Mouse (Mus musculus): ENCODE data around the gene Msi2.

Gene Msi2

GRCm38 (mm10) chr11:88485987-88486386, 232.3 kb downstream of the Msi2 start:
- peak; percentile 52 for DNase-seq (ENCODE audit: low read depth, low spot score)

DNA sequence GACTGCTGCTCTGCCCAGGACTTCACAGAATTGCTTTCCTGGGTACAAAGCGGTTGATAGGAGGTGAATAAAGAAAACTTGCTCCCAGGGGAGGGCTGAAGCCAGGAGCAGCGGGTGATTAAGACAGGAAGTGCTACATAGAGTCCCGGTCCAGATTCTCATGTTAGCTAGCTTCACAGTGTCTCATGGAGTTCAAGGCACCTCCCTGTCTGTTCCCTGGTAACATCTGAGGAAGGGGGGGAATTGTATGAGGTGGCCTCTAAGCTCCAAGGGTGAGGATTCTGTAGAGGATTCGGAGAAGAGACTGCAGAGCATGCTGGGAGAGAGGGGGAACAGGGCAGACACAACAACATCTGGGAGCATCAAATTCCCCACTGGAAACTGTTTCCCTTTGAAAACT, 233.2 kb downstream of the Msi2 start:
- DNase-seq (ENCODE audit: low read depth, low spot score): no peak

GRCm38 (mm10) chr11:88484047-88484446, 234.3 kb downstream of the Msi2 start:
- no peak for DNase-seq (ENCODE audit: low read depth, low spot score)

GRCm38 (mm10) chr11:88482636-88483035, 235.7 kb downstream of the Msi2 start:
- DNase-seq (ENCODE audit: low read depth, low spot score): no peak

GRCm38 (mm10) chr11:88482236-88482635, 236.1 kb downstream of the Msi2 start:
- DNase-seq (ENCODE audit: low read depth, low spot score): no peak

GRCm38 (mm10) chr11:88481602-88482161, 236.6 kb downstream of the Msi2 start:
- no peak for DNase-seq (ENCODE audit: low read depth, low spot score)

DNA sequence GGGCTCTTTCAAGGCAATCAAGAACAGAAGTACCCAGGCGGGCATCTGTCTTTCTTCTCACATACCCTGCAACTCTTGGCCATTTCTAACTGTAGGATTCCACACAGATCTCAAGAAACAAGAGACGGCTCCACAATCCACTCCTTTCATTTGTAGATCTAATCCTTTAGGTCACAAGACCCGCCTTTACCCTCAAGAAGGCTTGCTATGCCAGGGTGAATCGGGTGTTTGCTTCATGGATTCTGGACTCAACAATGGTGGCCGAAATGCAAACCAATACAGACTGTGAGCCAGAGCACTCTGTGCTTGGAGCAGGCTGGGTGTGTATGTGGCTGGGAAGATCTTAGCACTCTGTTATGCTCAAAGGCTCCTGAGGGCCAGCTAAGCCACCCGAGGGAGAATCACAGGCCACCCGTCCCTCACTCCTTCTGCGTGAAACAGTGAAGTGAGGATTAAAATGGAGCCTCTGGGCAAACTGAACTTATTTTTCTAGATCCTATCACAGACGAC, 237.2 kb downstream of the Msi2 start:
- no peak for DNase-seq (ENCODE audit: low read depth, low spot score)

DNA sequence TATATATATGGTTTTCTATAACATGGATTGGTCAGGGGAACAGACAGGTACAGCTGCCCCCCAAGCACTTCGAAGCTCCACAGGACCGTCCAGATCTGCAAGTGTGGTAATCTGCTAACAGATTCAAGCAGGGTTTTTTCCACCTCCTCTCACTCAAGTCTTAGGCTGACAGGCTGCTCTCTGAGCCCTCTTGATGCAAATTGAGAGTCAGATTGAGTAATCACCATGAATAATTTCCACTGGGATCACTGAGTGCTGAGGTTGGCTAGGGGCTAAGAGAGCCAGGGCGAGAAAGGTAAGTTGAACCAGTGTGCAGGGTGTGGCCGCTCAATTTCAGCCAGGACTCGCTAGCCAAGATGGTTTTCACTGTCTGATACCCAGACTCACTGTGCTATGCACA, 238.8 kb downstream of the Msi2 start:
- no peak for DNase-seq (ENCODE audit: low read depth, low spot score)

GRCm38 (mm10) chr11:88474889-88475440, 243.3 kb downstream of the Msi2 start:
- DNase-seq (ENCODE audit: low read depth, low spot score): no peak

- DNase-seq (ENCODE audit: low read depth, low spot score): no peak
These were observed 245.6 kb downstream of the Msi2 start for GRCm38 (mm10) chr11:88472731-88473130.

DNA sequence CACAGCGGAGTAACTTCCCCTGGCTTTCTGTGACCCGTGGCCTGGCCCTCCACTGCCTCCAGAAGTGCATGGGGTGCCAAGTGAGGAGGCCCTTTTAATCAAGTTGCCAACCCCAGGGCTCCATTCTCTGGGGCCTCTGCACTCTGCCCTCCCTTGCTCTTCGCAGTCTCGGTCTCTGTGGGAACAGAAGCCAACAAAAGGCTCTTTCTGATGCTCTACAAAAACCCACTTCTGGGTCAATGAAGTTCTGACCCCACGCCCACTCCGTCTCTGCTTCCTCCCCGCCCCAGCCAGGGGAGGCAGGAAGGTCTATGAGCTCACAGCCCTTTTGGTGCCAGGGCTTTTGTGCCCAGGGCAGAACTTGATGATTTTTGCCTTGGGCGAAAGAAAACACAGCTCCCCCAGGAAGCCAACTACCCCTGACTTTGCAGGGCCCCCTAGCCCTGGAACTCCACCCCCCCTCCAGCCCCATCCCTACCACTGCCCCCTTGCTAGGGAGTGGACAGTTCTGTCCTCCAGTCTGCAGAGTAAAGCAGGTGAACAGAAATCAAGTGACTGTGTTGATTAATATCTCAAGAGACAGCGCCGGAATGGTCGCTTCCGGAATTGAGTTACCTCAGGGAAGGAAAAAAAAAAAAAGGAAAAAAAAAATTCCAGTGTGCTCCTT, 246.2 kb downstream of the Msi2 start:
- DNase-seq (ENCODE audit: low read depth, low spot score): no peak

GRCm38 (mm10) chr11:88470599-88470998, 247.7 kb downstream of the Msi2 start:
- DNase-seq (ENCODE audit: low read depth, low spot score): no peak

DNA sequence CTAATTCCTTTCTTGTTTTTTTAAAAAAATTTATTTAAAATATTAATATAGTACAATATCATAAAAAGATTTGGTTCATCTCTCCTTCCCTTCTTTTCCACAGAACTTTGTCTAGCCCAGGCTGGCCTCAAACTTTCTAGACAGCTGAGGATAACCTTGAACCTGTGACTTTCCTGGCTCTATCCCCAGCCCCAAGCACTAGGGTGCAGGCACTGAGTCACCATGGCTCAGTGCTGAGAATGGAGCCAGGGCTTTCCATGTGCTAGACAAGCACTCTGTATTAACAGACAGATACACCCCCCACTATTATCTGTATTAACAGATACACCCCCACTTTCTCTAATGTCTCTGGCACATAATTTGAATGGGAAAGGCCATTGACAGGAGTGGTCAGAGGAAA, 249.3 kb downstream of the Msi2 start:
- DNase-seq (ENCODE audit: low read depth, low spot score): no peak

- no peak for DNase-seq (ENCODE audit: low read depth, low spot score)
These were observed 250.6 kb downstream of the Msi2 start for GRCm38 (mm10) chr11:88467498-88468245.

- no peak for DNase-seq (ENCODE audit: low read depth, low spot score)
These were observed 254.4 kb downstream of the Msi2 start for GRCm38 (mm10) chr11:88463951-88464350.

DNA sequence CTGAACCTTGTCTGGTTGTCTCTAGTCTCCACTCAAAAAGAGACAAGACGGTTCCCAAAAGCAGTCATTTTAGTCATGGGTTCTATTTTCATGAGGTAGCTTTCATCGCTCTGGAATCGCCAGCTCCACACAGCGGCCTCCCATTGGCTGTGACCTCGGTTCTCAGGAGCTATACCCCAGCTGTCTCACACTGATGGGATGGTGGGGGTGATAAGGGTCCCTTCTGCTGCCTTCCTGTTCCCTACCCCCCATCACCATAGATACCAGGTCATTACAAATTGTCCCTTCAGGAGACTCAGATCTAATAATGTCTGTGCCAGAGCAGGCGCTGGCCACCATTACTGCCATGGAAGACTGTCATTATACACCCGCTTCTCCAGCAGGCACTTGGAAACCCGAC, 255.5 kb downstream of the Msi2 start:
- DNase-seq (ENCODE audit: low read depth, low spot score): no peak

DNA sequence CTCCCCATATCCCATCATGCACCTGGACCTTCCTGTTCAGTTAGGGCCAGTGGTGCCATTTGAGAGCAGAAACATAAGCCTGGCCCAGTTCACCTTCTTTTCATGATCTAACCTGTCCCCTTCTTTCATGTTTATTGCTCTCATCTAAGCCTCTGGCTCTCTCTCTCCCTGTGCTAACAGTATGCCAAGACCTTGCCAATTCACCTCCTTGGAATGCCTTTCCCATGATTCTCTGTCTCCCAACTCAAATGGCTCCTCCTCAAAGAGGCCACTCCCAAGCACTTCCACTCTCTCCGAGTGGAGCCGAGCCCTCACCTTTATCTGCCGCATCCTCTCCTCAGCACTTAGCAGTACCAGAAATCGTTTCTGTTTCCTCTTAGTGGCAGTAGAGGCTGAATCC, 256.7 kb downstream of the Msi2 start:
- DNase-seq (ENCODE audit: low read depth, low spot score): no peak

DNA sequence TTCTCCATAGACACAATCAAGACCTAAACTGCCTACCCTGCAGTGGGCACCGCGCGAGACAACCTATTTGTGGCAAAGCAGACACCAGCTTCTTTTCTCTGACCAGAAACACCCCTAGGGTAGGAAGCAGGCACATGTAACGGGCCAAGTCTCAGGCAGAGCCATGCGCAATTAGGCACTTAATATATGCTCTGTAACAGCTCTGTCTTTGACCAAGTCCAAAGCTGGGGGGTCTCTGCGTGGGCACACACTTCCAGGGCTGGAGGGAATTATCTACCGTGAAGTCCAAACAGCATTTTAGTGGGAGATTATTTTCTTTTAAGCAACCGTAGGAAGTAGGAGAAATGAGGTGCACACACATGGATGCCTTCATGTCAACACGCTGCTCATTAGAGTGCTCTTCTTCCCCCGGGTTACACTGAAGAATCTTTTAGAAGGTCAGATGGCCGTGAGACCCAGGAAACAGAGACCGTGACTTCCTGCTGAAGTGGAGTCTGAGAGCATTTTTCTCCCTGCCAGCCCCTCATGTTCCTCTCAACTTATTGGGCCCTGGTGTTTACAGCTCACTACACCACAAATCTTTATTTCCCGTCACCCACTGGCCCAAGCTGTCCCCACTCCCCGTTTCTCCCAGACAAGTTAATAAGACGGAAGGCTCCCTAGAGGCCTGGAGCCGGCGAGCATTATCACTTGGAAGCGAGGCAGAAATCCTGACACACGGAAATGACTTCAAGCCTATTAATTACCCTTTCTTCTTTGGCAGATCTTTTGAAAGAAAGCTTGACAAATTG, 258.2 kb downstream of the Msi2 start:
- DNase-seq (ENCODE audit: low read depth, low spot score): no peak

- no peak for DNase-seq (ENCODE audit: low read depth, low spot score)
These were observed 261.0 kb downstream of the Msi2 start for GRCm38 (mm10) chr11:88457241-88457738.

- DNase-seq (ENCODE audit: low read depth, low spot score): no peak
These were observed 263.2 kb downstream of the Msi2 start for GRCm38 (mm10) chr11:88454867-88455806.

Measured in WW6 (cell line).